Mouse (Mus musculus) heart, postnatal 14 days (tissue): ENCODE measurements around the gene Asl. TPM values are rescaled to one million over a fixed set of nuclear protein-coding genes. Genes with fewer than 3 reads are reported as not detected.

ENCODE experiments used
- DNase-seq, 2 experiments: peaks; one replicate each; pipeline ENCODE4 v3.0.0; 2021 to 2022
- intact Hi-C: fragments of 180-260 bp; cut with DNase I; formaldehyde crosslinking; loops from one replicate; pipeline ENCODE4 v1.15.1; 2025
- long read RNA-seq, 2 experiments: library from polyadenylated mRNA; stranded (forward); transcript quantifications; one replicate each; pipeline ENCODE4 v2.0.0; 2021
- total RNA-seq, 2 experiments: library from RNA; stranded (reverse); gene quantifications; 2 replicates each; pipeline ENCODE4 v1.2.3; 2021

Gene Asl
- 1 to 10 TPM; 6.8 to 7.7 TPM for total RNA-seq
- long read RNA-seq, experiment 1, transcript Asl-203 (16 exons, 2,413 nt) = major isoform, 6 of 11 reads
- long read RNA-seq, experiment 1, partial matches to known transcripts = 0 of 11 reads
- long read RNA-seq, experiment 1, other reads (novel, unspliced or antisense) = 1 of 11 reads
- long read RNA-seq, experiment 2, partial matches to known transcripts = 1 of 5 reads
- long read RNA-seq, experiment 2, other reads (novel, unspliced or antisense) = 1 of 5 reads

GRCm38 (mm10) chr5:130029142-130029897 lies at the start of gene Asl, which contains the start of gene Crcp:
Asl (minus strand) TSS chr5:130029247.
Crcp (plus strand) TSS chr5:130029290.
- intact Hi-C loops = loop anchor here (5.0 to 10.0 kb wide), 2 partner anchors 193 to 225 kb away; partner anchors contain the start of genes Sbds and Tyw1

GRCm38 (mm10) chr5:130078834-130079156 lies 49.7 kb upstream of the Asl start:
- intact Hi-C loops = loop anchor here (1.0 kb wide), 1 partner anchor 32 kb away; no protein-coding TSS in a partner anchor
- no peak for DNase-seq

More at GRCm38 (mm10) chr5:130029142-130029897, at the start of gene Asl, which contains the start of gene Crcp:
- DNase-seq = peak; percentile 84 to 88

- intact Hi-C loops = no loop called here
- no peak for DNase-seq
These were observed 49.2 kb upstream of the Asl start for GRCm38 (mm10) chr5:130078096-130078833.

- peak in 1 of 2 experiments; percentile 48 for DNase-seq
- intact Hi-C loops = no loop called here
These were observed 47.3 kb upstream of the Asl start for GRCm38 (mm10) chr5:130076396-130076795.

GRCm38 (mm10) chr5:130074491-130074890 lies 45.4 kb upstream of the Asl start:
- no peak for DNase-seq
- intact Hi-C loops = no loop called here

- intact Hi-C loops = no loop called here
- no peak for DNase-seq
These were observed 44.0 kb upstream of the Asl start, which contains the start of gene Tpst1 for GRCm38 (mm10) chr5:130073026-130073425. Tpst1 (plus strand) TSS chr5:130073326.

- no peak for DNase-seq
- intact Hi-C loops = no loop called here
These were observed 38.8 kb upstream of the Asl start for GRCm38 (mm10) chr5:130067841-130068264.

GRCm38 (mm10) chr5:130065579-130065978 lies 36.5 kb upstream of the Asl start:
- intact Hi-C loops = no loop called here
- no peak for DNase-seq

- peak in 1 of 2 experiments; percentile 31 for DNase-seq
- intact Hi-C loops = no loop called here
These were observed 34.7 kb upstream of the Asl start for GRCm38 (mm10) chr5:130063760-130064159.

GRCm38 (mm10) chr5:130062096-130062495 lies 33.0 kb upstream of the Asl start:
- peak in 1 of 2 experiments; percentile 45 for DNase-seq
- intact Hi-C loops = no loop called here

- DNase-seq = no peak
- intact Hi-C loops = no loop called here
These were observed 31.2 kb upstream of the Asl start for GRCm38 (mm10) chr5:130060329-130060665.

GRCm38 (mm10) chr5:130059413-130060328 lies 30.6 kb upstream of the Asl start:
- DNase-seq = peak; percentile 48 to 59
- intact Hi-C loops = no loop called here

GRCm38 (mm10) chr5:130056303-130056702 lies 27.3 kb upstream of the Asl start:
- intact Hi-C loops = no loop called here
- DNase-seq = no peak

- DNase-seq = no peak
- intact Hi-C loops = no loop called here
These were observed 26.6 kb upstream of the Asl start for GRCm38 (mm10) chr5:130055688-130056087.

GRCm38 (mm10) chr5:130052955-130053354 lies 23.9 kb upstream of the Asl start:
- intact Hi-C loops = no loop called here

GRCm38 (mm10) chr5:130052510-130052909 lies 23.5 kb upstream of the Asl start:
- intact Hi-C loops = no loop called here
- DNase-seq = peak; percentile 31 to 37

More at GRCm38 (mm10) chr5:130052955-130053354, 23.9 kb upstream of the Asl start:
- no peak for DNase-seq

GRCm38 (mm10) chr5:130051073-130051860 lies 22.2 kb upstream of the Asl start:
- no peak for DNase-seq
- intact Hi-C loops = no loop called here

GRCm38 (mm10) chr5:130050416-130050815 lies 21.4 kb upstream of the Asl start:
- DNase-seq = no peak
- intact Hi-C loops = no loop called here
